Mouse (Mus musculus): ENCODE measurements around the gene Mrps30. TPM values are rescaled to one million over a fixed set of nuclear protein-coding genes. Genes with fewer than 3 reads are reported as not detected.

Mrps30 gene
- polyA plus RNA-seq, 1 experiment: 7.4 TPM

- no peaks in the 10 kb centered on the region for H3K9me3 ChIP-seq
- no peak for TF ChIP-seq FLI1 (IDR thresholded peaks at IDR 0.05; ENCODE audit: low read length)
- TF ChIP-seq GATA1 (IDR thresholded peaks at IDR 0.05; ENCODE audit: borderline replicate concordance, low read length): no peak
- H3K36me3 ChIP-seq (replicated peaks; ENCODE audit: low read length): peaks cover 64% of the 10 kb centered on the region
- no peaks in the 10 kb centered on the region for H3K27me3 ChIP-seq (replicated peaks)
- H3K4me3 ChIP-seq (replicated peaks): no peak overlapping the region
- H3K4me1 ChIP-seq: no peaks in the 10 kb centered on the region
These were observed 7.9 kb downstream of the Mrps30 start for GRCm38 (mm10) chr13:118379155-118379554.

GRCm38 (mm10) chr13:118372871-118373270 lies 14.2 kb downstream of the Mrps30 start:
- no peaks in the 10 kb centered on the region for H3K27me3 ChIP-seq (replicated peaks)
- no peaks in the 10 kb centered on the region for H3K4me1 ChIP-seq
- peaks cover 13% of the 10 kb centered on the region for H3K36me3 ChIP-seq (replicated peaks; ENCODE audit: low read length)
- H3K9me3 ChIP-seq: no peaks in the 10 kb centered on the region
- no peak overlapping the region for H3K4me3 ChIP-seq (replicated peaks)
- TF ChIP-seq FLI1 (IDR thresholded peaks at IDR 0.05; ENCODE audit: low read length) (no peak), GATA1 (IDR thresholded peaks at IDR 0.05; ENCODE audit: borderline replicate concordance, low read length) (no peak)

DNA sequence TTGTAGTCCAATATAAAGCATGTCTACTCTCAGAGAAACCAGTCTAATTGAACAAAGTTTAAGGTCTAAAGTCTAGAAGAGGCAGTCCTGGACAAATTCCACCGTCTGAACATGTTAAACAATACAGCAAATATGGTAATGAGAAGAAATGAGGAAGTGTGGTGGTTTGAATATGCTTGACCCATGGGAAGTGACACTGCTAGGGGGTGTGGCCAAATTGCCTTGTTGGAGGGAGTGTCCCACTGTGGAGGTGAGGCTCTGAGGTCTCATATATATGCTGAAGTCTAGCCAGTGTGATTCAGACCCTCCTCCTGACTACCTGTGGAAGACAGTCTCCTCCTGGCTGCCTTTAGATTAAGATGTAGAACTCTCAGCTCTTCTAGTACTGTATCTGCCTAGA lies 21.3 kb downstream of the Mrps30 start:
- H3K9me3 ChIP-seq: peaks cover 10% of the 10 kb centered on the region
- no peak overlapping the region for H3K4me3 ChIP-seq (replicated peaks)
- peaks cover 2% of the 10 kb centered on the region for H3K36me3 ChIP-seq (replicated peaks; ENCODE audit: low read length)
- no peaks in the 10 kb centered on the region for H3K27me3 ChIP-seq (replicated peaks)
- H3K4me1 ChIP-seq: no peaks in the 10 kb centered on the region
- TF ChIP-seq FLI1 (IDR thresholded peaks at IDR 0.05; ENCODE audit: low read length) (no peak), GATA1 (IDR thresholded peaks at IDR 0.05; ENCODE audit: borderline replicate concordance, low read length) (no peak)

- Histone ChIP-seq H3K4me3 (replicated peaks) (no peak overlapping the region), H3K27me3 (replicated peaks) (no peaks in the 10 kb centered on the region), H3K36me3 (replicated peaks; ENCODE audit: low read length) (peaks cover 2% of the 10 kb centered on the region), H3K9me3 (peaks cover 10% of the 10 kb centered on the region), H3K4me1 (no peaks in the 10 kb centered on the region)
- TF ChIP-seq FLI1 (IDR thresholded peaks at IDR 0.05; ENCODE audit: low read length): no peak
- no peak for TF ChIP-seq GATA1 (IDR thresholded peaks at IDR 0.05; ENCODE audit: borderline replicate concordance, low read length)
These were observed 23.7 kb downstream of the Mrps30 start for GRCm38 (mm10) chr13:118363342-118363741.

- TF ChIP-seq GATA1 (IDR thresholded peaks at IDR 0.05; ENCODE audit: borderline replicate concordance, low read length) (no peak), FLI1 (IDR thresholded peaks at IDR 0.05; ENCODE audit: low read length) (no peak)
- Histone ChIP-seq H3K4me3 (replicated peaks) (peak overlapping the region; percentile 59), H3K9me3 (no peaks in the 10 kb centered on the region), H3K4me1 (no peaks in the 10 kb centered on the region), H3K27me3 (replicated peaks) (no peaks in the 10 kb centered on the region), H3K36me3 (replicated peaks; ENCODE audit: low read length) (no peaks in the 10 kb centered on the region)
These were observed 36.2 kb downstream of the Mrps30 start for GRCm38 (mm10) chr13:118350870-118351269.

DNA sequence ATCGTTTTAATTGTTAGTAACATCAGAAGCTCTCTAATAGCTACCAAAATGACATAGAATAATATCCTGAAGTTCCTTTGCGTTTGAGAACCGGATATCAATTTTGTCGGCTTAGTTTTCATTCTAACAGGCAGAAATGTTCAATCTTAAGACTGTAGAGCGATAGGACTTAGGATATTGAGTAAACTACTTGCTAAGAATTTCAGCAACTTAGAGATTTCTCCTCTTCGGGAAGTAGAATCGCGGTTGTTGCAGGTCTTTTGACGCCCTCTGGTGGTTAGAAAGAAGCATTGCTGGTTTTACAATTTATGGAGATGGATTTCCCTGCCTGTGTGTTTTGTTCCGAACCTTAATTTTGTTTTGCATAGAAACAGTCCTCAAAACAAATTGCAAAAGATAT lies 36.8 kb downstream of the Mrps30 start:
- no peaks in the 10 kb centered on the region for H3K9me3 ChIP-seq
- TF ChIP-seq GATA1 (IDR thresholded peaks at IDR 0.05; ENCODE audit: borderline replicate concordance, low read length): no peak
- TF ChIP-seq FLI1 (IDR thresholded peaks at IDR 0.05; ENCODE audit: low read length): no peak
- H3K4me1 ChIP-seq: no peaks in the 10 kb centered on the region
- H3K4me3 ChIP-seq (replicated peaks): no peak overlapping the region
- no peaks in the 10 kb centered on the region for H3K27me3 ChIP-seq (replicated peaks)
- no peaks in the 10 kb centered on the region for H3K36me3 ChIP-seq (replicated peaks; ENCODE audit: low read length)

Other genes starting within 250 kb of the Mrps30 start
- 0.35 TPM in 1 of 2 replicates, not detected in the other for gene B430218F22Rik, start 622 bp downstream of the Mrps30 start, polyA plus RNA-seq (2012; ENCODE audit: insufficient read depth, low replicate concordance)